Mouse (Mus musculus) testis, postnatal 10 days (tissue): ENCODE data around the gene Zdhhc3.

ENCODE experiments used
- DNase-seq: peaks from one replicate; pipeline ENCODE4 v3.0.0; 2021; ENCODE audit warnings: low spot score

Gene Zdhhc3

GRCm38 (mm10) chr9:123115566-123115965 lies 2.6 kb upstream of the Zdhhc3 start:
- DNase-seq: no peak

- no peak for DNase-seq
These were observed 926 bp upstream of the Zdhhc3 start for GRCm38 (mm10) chr9:123113931-123114330.

DNA sequence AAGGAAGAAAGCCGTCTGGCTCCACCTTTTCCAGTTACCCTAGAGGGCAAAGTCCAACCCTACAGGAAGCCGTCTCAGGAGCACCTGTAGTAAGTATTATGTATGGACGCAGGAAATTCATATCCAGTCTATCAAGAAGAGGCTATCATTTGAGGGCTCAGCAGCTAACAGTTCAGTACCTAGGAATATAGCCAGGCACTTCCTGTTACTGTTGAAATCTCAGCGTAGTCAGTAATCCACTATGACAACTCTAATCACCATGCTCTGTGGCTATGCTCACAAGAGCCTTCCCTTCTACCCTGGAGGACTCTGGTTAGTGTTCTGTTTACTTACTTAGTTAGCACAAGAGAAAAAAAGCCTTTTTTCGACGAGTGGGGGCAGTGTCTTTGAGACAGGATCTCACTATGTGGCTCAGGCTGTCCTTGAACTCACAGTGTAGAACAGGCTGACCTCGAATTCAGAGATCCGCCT lies 1.2 kb downstream of the Zdhhc3 start:
- no peak for DNase-seq

DNA sequence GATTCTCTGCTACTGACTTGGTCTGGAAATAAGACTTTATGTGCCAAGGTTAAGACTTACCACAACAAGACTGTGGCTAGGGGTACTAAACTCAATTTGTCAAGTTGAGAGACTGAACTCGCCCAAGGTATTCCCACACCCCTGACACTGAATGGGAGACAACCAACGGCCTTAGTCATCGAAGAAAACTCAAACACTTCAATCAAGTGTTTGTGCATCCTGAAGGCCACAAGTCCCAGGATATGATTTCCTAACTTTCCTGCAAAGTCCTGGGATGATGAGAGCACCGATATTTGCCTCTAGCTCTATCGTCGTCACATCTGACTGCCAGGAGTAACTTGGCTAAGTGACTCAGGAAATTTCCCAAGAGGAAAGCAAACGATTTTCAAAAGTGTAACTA lies 3.8 kb downstream of the Zdhhc3 start:
- no peak for DNase-seq

- DNase-seq: no peak
These were observed 5.8 kb downstream of the Zdhhc3 start for GRCm38 (mm10) chr9:123107186-123107585.

GRCm38 (mm10) chr9:123104362-123104761 lies 8.6 kb downstream of the Zdhhc3 start:
- no peak for DNase-seq

DNA sequence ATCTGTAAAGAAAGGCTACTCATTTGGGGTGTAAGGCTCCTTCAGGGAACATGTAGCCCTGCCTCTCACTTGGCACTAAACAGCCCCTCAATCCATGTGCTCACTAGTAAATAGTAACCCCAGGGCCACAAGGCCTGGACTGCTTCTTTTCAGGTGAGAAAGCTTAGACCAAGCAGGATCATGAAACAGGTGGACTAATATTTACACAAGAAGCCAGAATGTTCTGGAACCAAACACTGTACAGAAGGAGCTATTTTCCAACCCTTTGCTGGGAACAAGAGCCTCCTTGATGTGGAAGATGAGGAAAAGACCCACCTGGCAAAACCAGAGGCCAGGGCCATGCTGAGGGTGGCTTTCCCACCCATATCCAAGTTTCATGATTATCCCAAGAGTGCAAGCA lies 9.6 kb downstream of the Zdhhc3 start:
- DNase-seq: no peak

- DNase-seq: no peak
These were observed 13.2 kb downstream of the Zdhhc3 start for GRCm38 (mm10) chr9:123099631-123100455.

DNA sequence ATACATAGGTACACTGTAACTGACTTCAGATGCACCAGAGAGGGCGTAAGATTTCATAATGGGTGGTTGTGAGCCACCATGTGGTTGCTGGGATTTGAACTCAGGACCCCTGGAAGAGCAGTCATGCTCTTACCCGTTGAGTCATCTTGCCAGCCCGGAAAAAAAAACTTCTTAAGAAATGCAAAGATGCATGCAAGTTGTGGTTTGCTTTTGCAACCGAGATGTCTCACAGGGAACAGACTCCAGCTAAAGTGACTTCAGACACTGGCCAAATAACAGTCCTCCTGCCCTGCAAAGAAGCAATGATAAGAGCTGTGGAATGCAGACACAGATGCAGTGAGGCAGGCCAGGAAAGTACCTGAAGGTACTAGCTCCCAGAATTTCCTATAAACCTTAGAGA lies 22.2 kb downstream of the Zdhhc3 start:
- DNase-seq: no peak

GRCm38 (mm10) chr9:123087558-123087957 lies 25.4 kb downstream of the Zdhhc3 start:
- DNase-seq: no peak

GRCm38 (mm10) chr9:123085373-123085772 lies 27.6 kb downstream of the Zdhhc3 start:
- DNase-seq: no peak

DNA sequence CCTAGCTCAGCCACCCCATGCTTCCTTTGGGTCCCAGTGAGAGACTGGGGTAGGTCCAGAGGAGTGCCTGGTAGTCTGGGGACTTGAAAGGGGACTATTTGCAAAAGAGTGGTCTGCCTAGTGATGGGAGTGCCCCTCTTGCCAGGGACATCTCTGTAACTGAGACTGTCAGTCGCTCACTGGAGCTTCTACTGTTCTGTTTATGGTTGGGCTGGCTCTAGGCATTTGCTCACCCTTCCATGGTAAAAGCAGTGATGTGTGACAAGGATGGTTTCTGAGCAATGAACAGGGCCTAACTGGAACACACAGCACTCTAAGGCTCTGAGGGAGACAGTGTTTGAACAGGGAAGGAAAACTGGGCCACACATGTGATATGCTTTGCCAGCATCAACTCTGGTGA lies 32.2 kb downstream of the Zdhhc3 start:
- DNase-seq: no peak

GRCm38 (mm10) chr9:123080355-123080754 lies 32.6 kb downstream of the Zdhhc3 start:
- no peak for DNase-seq

DNA sequence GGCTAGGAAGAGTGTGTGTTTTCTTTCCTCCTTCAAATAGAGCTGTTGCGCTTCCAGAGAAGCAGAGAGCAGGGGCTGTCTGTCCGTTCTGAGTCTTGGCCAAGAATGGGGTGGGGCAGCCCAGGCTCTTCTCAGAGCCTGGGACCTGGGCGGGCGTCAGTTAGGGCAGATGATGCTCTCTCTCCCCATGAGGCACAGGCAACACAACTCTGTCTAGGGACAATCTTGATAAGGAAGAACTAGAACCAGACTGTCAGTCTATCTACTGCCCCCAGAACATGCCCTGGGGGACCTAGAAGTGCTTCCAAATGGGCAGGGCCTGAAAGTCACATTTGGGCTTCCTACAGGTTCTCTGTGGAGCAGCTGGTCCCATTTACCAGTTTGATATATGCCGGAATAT lies 33.9 kb downstream of the Zdhhc3 start:
- no peak for DNase-seq

- no peak for DNase-seq
These were observed 52.8 kb downstream of the Zdhhc3 start for GRCm38 (mm10) chr9:123060172-123060571.

DNA sequence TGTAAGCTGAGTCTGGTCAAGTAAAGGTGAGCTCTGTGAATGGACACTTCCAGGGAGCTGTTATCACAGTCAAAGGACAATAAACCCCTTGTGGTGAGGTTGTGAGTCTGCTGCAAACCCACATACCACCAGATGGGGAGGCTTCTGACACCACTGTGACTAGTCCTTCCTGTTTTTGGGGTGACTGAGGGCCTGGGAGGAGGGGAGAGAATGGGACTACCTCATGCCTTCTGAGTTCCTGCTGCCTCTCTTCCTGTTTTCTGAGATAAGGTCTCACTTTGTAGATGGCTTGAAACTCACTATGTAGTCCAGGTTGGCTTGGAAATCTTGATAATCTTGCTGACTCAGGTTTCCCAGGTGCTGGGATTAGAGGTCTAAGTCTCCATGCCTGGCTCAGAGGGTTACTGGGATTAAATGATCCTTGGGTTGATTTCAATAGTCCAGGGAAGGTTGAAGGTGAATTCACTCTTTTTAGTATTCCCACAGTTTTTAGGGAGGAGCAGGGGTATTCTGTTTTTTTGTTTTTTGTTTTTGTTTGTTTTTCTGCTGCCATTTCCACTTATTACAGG lies 54.2 kb downstream of the Zdhhc3 start:
- DNase-seq: no peak

- no peak for DNase-seq
These were observed 65.3 kb downstream of the Zdhhc3 start for GRCm38 (mm10) chr9:123047665-123048064.

GRCm38 (mm10) chr9:123034426-123034825 lies 78.6 kb downstream of the Zdhhc3 start, which contains the start of gene Tgm4:
Tgm4 (plus strand) TSS chr9:123034726.
- no peak for DNase-seq

GRCm38 (mm10) chr9:123031496-123032246 lies 81.3 kb downstream of the Zdhhc3 start:
- no peak for DNase-seq

DNA sequence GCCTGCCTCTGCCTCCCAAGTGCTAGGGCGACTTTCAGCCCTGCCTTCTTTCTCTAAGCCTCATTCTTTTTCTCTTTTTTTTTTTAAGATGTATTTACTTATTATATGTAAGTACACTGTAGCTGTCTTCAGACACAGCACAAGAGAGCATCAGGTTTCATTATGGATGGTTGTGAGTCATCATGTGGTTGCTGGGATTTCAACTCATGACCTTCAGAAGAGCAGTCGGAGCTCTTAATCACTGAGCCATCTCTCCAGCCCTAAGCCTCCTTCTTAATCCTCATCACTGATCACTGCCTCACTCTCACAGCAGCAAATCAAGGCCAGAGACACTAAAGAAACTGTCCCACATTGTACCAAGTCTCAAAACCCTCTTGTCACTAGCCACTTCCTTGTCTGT lies 88.8 kb downstream of the Zdhhc3 start:
- no peak for DNase-seq

- DNase-seq: no peak
These were observed 91.2 kb downstream of the Zdhhc3 start for GRCm38 (mm10) chr9:123021636-123022379.

DNA sequence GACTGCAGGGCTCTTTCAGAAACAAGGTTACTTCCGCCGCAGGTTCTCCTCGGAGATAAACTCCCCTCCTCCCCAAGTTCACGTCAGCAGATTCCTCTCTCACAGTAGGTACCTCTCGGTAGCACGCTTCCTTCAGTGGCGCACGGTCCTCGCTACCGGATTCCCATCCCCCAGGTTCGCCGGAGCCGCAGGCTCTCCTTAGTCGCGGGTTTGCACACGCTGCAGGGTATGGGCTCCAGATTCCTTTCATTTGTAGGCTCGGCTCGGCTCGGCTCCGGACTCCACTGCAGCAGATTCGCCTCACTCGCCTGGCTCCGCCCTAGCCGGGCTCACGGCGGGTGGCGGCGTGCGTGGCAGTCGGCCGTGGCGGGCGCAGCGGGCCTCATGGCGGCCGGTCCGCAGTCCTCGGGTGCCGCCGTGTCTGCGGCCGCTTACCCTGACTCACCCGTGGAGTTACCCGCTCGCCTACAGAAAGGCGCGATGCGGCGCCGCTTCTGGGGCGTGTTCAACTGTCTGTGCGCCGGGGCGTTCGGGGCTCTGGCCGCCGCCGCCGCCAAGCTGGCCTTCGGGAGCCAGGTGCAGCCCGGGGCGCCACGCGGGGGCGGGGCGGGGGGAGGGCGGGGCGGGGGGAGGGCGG lies 91.9 kb downstream of the Zdhhc3 start, which contains the start of gene Tmem42:
Gene Tmem42 (plus strand): TSS at position 332 of the 637 bp plus-strand sequence.
- DNase-seq: peak; percentile 87
